Mouse (Mus musculus) lung, adult 2 months (tissue): ENCODE results near the gene Cacna1a. TPM values are rescaled to one million over a fixed set of nuclear protein-coding genes. Genes with fewer than 3 reads are reported as not detected.
A peak's percentile ranks its signal among the peaks of the same experiment; 100 is the strongest.

ENCODE experiments used
- DNase-seq: peaks from one replicate; pipeline ENCODE4 v3.0.0; 2022
- H3K4me1 ChIP-seq: fragments of 200-500 bp; 2 replicates; pipeline ENCODE4 v1.6.1; 2011; ENCODE audit warnings: low read length; ENCODE audit not compliant: control insufficient read depth, insufficient read depth
- H3K4me3 ChIP-seq: fragments of 200-500 bp; replicated peaks from 2 replicates; pipeline ENCODE3; 2011; ENCODE audit warnings: low read depth, mild to moderate bottlenecking, control low read depth, low read length; ENCODE audit errors: extremely low read depth
- CTCF ChIP-seq: fragments of 200-500 bp; IDR thresholded peaks from 2 replicates; pipeline ENCODE4 v1.5.1; 2011; ENCODE audit warnings: mild to moderate bottlenecking, low read length, control low read depth; ENCODE audit not compliant: insufficient read depth
- POLR2A ChIP-seq: fragments of 200-500 bp; IDR thresholded peaks from 2 replicates; pipeline ENCODE4 v1.6.1; 2011; ENCODE audit warnings: low read depth, mild to moderate bottlenecking, control low read depth, low read length, borderline replicate concordance; ENCODE audit errors: extremely low read depth
- WGBS: fragments of 180-500 bp; shearing (Covaris S2); methylation state at CpG from one replicate; pipeline ENCODE4 v1.1.7; 2018; 5-methylcytosine and 5-hydroxymethylcytosine counted together
- polyA plus RNA-seq: library from polyadenylated mRNA; depleted of rRNA; stranded (reverse); fragments of >200 nt; gene quantifications from 2 replicates; pipeline ENCODE4 v1.2.3, GENCODE M21; 2012; rRNA removed

Gene Cacna1a
- 11.3 and 13.3 TPM in 2 replicates for polyA plus RNA-seq

- Histone ChIP-seq H3K4me3 (no peak within 1 kb of the TSS), H3K4me1 (no peaks in the 10 kb centered on the region)
- no peak for DNase-seq
- TF ChIP-seq POLR2A (no peak), CTCF (no peak)
- 44% methylated on average over 3 of the region's 3 CpGs for WGBS
These were observed at the start of gene Cacna1a for GRCm38 (mm10) chr8:84388275-84388674. Cacna1a (plus strand) TSS chr8:84388440.

GRCm38 (mm10) chr8:84338493-84338892 lies 49.7 kb upstream of the Cacna1a start:
- no peak for DNase-seq
- WGBS = 8% methylated on average over 17 of the region's 17 CpGs
- Histone ChIP-seq H3K4me3 (no peak overlapping the region), H3K4me1 (no peaks in the 10 kb centered on the region)
- TF ChIP-seq POLR2A = no peak
- no peak for TF ChIP-seq CTCF

GRCm38 (mm10) chr8:84339320-84339719 lies 48.9 kb upstream of the Cacna1a start:
- no peak for TF ChIP-seq CTCF
- TF ChIP-seq POLR2A = no peak
- no peak overlapping the region for H3K4me3 ChIP-seq
- WGBS = 6% methylated on average over 7 of the region's 7 CpGs
- no peaks in the 10 kb centered on the region for H3K4me1 ChIP-seq
- DNase-seq = no peak

DNA sequence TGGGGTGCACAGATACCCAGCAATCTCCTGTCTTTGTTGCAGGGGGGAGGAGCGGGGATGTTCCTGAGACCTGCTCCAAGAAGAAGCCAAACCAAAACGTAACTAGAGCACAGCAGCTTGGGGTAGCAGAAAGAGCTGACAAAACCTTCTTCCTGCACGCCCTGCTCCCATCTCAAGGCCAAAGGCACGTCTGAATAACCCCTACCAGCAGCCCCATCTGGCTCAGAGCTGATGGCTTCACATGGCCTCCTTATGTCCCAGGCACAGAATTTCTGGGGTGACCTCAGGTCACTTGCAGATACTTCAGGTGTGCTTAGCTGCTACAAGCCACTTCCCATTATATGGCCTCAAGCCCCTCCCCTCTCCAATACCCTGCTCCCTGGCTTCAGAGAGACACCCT lies 48.4 kb upstream of the Cacna1a start:
- WGBS = 43% methylated on average over 4 of the region's 4 CpGs
- no peak for TF ChIP-seq CTCF
- TF ChIP-seq POLR2A = no peak
- Histone ChIP-seq H3K4me3 (no peak overlapping the region), H3K4me1 (no peaks in the 10 kb centered on the region)
- no peak for DNase-seq

GRCm38 (mm10) chr8:84340671-84341070 lies 47.6 kb upstream of the Cacna1a start:
- no peak for DNase-seq
- 13% methylated on average over 2 of the region's 2 CpGs for WGBS
- no peaks in the 10 kb centered on the region for H3K4me1 ChIP-seq
- TF ChIP-seq POLR2A (no peak), CTCF (no peak)
- H3K4me3 ChIP-seq = no peak overlapping the region

- 70% methylated on average over 7 of the region's 7 CpGs for WGBS
- Histone ChIP-seq H3K4me3 (no peak overlapping the region), H3K4me1 (no peaks in the 10 kb centered on the region)
- no peak for DNase-seq
- TF ChIP-seq POLR2A = no peak
- TF ChIP-seq CTCF = no peak
These were observed 42.7 kb upstream of the Cacna1a start for GRCm38 (mm10) chr8:84345493-84345892.

- TF ChIP-seq POLR2A = no peak
- no peak for TF ChIP-seq CTCF
- WGBS = 43% methylated on average over 4 of the region's 4 CpGs
- no peak for DNase-seq
- no peak overlapping the region for H3K4me3 ChIP-seq
- no peaks in the 10 kb centered on the region for H3K4me1 ChIP-seq
These were observed 41.8 kb upstream of the Cacna1a start for GRCm38 (mm10) chr8:84346421-84346820.

- H3K4me1 ChIP-seq = no peaks in the 10 kb centered on the region
- H3K4me3 ChIP-seq = no peak overlapping the region
- TF ChIP-seq CTCF = no peak
- no peak for TF ChIP-seq POLR2A
- WGBS = 63% methylated on average over 1 of the region's 1 CpGs
- no peak for DNase-seq
These were observed 38.7 kb upstream of the Cacna1a start for GRCm38 (mm10) chr8:84349526-84349925.

GRCm38 (mm10) chr8:84350960-84351359 lies 37.3 kb upstream of the Cacna1a start:
- WGBS = 47% methylated on average over 4 of the region's 4 CpGs
- Histone ChIP-seq H3K4me1 (no peaks in the 10 kb centered on the region), H3K4me3 (no peak overlapping the region)
- TF ChIP-seq CTCF (no peak), POLR2A (no peak)
- DNase-seq = no peak

GRCm38 (mm10) chr8:84356482-84356881 lies 31.8 kb upstream of the Cacna1a start:
- DNase-seq = no peak
- TF ChIP-seq CTCF (no peak), POLR2A (no peak)
- WGBS = 50% methylated on average over 11 of the region's 11 CpGs
- H3K4me1 ChIP-seq = no peaks in the 10 kb centered on the region
- H3K4me3 ChIP-seq = no peak overlapping the region

- Histone ChIP-seq H3K4me3 (no peak overlapping the region), H3K4me1 (no peaks in the 10 kb centered on the region)
- DNase-seq = peak; percentile 74
- TF ChIP-seq CTCF = peak; percentile 91
- TF ChIP-seq POLR2A = no peak
- WGBS = 21% methylated on average over 20 of the region's 20 CpGs
These were observed 30.4 kb upstream of the Cacna1a start for GRCm38 (mm10) chr8:84357631-84358371.
